Mouse (Mus musculus) left cerebral cortex, postnatal 4 days (tissue): Measurements from ENCODE around the gene Tedc2. TPM values are rescaled to one million over a fixed set of nuclear protein-coding genes. Genes with fewer than 3 reads are reported as not detected.
A peak's percentile ranks its signal among the peaks of the same experiment; 100 is the strongest.

Source experiments
- DNase-seq: peaks from one replicate; pipeline ENCODE4 v3.0.0-alpha.2; 2022
- intact Hi-C: fragments of 180-260 bp; cut with DNase I; formaldehyde crosslinking; loops from one replicate; pipeline ENCODE4 v1.15.1; 2025
- total RNA-seq, 2 experiments: library from RNA; stranded (reverse); gene quantifications; 2 replicates each; pipeline ENCODE4 v1.2.3; 2021

Gene Tedc2
- total RNA-seq, 2 experiments from 2014 or later: 12.6 to 13.7 TPM

- intact Hi-C loops: no loop called here
- DNase-seq: no peak
These were observed 23.4 kb downstream of the Tedc2 start for GRCm38 (mm10) chr17:24197032-24197824.

DNA sequence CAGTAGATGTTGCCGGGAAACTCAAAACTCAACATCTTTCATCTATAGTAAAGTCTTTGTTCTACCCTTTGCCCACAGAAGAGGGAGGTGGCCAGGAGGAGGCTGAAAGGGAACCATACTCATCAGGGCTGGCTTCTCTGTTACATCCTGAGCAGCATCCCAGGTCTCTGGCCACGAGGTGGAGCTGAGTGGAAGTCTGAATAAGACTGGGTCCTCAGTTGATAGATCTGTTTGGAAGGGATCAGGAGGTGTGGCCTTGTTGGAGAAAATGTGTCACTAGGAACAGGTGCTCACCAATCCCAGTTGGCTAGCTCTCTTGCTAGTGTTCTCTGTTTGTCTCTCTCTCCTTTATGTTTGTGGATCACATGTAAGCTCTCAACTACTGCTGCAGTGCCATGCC is 25.3 kb downstream of the Tedc2 start:
- DNase-seq: no peak
- intact Hi-C loops: no loop called here

DNA sequence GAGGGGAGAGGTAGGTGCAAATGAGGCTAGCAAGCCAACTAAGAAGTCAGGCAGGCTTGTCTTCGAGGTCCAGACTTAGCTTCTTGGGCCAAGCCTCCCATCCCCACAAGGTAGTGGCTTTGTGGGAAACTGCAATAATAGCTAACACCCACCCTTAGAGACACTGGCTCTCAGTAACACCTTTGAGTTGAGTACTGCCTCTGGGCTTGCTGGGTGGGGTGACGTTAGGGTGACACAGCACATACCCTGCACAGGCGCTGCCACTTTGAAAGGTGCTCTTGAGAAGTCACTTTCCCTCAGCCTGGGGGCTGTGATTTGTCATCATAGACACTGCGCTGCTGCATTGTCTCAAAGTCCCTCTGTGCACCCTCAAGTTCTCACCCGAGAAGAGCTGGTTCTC is 26.9 kb downstream of the Tedc2 start:
- intact Hi-C loops: no loop called here
- DNase-seq: no peak

DNA sequence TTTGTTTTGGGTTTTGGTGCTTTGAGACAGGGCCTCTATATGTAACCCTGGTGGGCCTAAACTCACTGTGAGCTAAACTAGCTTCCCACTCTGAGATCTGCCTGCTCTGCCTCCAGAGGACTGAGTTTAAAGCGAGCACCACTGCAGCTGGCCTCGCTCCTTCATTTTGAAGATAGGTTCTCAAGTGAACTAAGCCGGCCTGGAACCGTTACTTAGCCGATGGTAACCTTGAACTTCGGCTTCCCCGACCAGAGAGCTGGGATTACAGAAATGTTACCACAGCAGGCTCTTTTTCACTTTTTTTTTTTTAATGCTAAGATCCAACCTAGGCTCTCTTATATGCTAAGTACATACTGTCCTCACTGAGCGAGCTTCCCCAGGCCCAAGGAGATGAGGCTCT is 27.4 kb downstream of the Tedc2 start:
- intact Hi-C loops: no loop called here

DNA sequence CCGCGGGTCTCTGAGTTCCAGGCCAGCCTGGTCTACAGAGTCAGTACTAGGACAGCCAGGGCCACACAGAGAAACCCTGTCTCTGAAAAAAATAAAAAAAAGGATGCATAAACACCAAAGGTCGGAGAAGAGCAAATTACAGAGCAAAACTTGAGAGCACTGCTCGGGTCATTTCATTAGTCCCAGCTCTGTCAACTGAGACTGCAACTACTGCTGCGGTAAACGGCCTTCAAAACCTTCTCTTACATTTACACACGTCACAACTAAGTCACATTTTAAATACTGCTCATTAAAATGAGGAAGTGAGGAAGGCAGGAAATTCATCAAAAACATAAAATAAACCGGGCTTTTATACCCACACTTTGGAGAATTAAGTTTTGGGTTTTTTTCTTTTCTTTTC is 27.8 kb downstream of the Tedc2 start:
- intact Hi-C loops: no loop called here
- no peak for DNase-seq

More for the DNA sequence above, 27.4 kb downstream of the Tedc2 start:
- no peak for DNase-seq

- intact Hi-C loops: no loop called here
These were observed 29.2 kb downstream of the Tedc2 start for GRCm38 (mm10) chr17:24191481-24191880.

DNA sequence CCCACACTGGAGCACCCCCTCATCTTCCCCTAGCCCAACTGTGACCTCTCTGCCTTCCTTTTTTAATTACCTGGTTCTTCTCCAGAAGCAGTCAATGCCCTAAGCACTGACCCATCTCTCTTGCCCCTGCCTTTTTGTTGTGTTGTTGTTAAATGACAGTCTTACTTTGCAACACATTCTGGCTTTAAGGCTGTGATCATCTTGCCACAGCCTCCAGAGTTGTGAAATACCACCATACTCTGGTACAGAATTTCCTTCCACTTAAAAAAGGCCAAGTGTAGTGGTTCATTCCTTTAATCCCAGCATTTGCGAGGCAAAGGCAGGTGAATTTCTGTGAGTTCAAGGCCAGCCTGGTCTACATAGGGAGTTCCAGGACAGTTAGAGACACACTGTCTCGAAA is 29.7 kb downstream of the Tedc2 start:
- no peak for DNase-seq
- intact Hi-C loops: no loop called here

More at GRCm38 (mm10) chr17:24191481-24191880, 29.2 kb downstream of the Tedc2 start:
- DNase-seq: no peak

GRCm38 (mm10) chr17:24174259-24174658 is 46.4 kb downstream of the Tedc2 start:
- DNase-seq: no peak
- intact Hi-C loops: loop anchor here (10.0 kb wide), 1 partner anchor 221 kb away; no protein-coding TSS in a partner anchor

DNA sequence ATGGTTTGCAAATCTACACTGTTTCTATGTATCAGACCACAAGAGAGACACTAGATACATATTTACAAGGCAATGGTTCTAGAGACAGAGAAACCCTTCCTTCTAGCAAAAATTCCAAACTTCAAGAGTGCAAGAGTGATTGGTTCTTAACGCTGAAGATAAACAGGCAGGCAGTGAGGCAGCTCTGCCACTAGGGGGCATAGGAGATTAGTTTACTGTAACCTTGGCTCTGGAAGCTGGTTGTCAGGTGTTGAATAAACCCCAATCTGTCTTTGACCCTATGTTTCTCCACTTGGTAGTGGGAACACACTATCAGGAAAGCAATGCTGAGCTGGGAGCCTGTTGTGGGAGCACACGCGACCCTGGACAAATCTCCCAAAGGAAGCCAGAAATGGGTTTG is 47.2 kb downstream of the Tedc2 start:
- intact Hi-C loops: loop anchor here (2.0 to 10.0 kb wide), 2 partner anchors 33 to 221 kb away; no protein-coding TSS in a partner anchor
- DNase-seq: peak; percentile 68

DNA sequence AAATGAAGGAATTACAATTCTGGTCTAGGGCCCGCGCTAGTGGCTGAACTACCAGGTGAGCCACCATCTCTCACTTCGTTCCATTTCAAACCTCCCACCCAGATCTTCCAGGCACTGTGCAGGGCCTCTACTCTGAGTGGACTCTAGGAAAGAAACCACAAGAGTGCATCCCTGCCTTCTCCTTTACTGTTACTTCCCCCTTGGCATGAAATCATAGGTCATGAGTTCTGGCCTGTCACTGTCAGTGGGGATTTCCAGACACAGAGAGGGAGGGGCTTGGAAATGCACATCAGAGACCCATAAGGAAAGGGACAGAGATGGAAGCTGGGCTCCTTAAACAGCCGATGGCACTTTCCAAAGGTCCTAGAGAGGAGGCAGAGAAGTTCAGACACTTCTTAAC is 48.9 kb downstream of the Tedc2 start:
- intact Hi-C loops: loop anchor here (2.0 to 10.0 kb wide), 2 partner anchors 35 to 223 kb away; no protein-coding TSS in a partner anchor
- no peak for DNase-seq

DNA sequence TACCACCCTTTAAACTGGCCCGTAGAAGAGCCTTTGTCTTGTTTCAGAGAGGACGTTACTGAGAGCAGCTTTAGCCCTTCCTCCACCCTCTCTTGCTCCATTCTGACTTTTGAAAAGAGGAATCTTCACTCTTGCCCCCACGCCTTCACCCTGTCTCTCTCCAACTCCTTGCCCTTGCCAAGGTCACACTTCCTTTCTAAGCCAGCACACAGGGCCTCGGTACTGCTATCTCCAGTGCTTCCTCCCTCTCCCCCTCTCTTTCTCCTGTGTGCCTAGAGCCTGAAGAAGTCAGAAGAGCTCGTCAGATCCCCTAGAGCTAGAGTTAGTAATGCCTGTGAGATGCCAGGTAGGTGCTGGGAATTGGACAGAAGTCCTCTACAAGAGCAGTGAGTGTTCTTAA is 49.9 kb downstream of the Tedc2 start:
- DNase-seq: no peak
- intact Hi-C loops: loop anchor here (10.0 kb wide), 1 partner anchor 224 kb away; no protein-coding TSS in a partner anchor

- intact Hi-C loops: loop anchor here (10.0 kb wide), 1 partner anchor 225 kb away; no protein-coding TSS in a partner anchor
These were observed 50.5 kb downstream of the Tedc2 start for GRCm38 (mm10) chr17:24170125-24170524.

GRCm38 (mm10) chr17:24169317-24170065 is 51.2 kb downstream of the Tedc2 start, which contains the start of gene Atp6v0c:
Gene Atp6v0c (minus strand): TSS chr17:24169702.
- DNase-seq: peak; percentile 97
- intact Hi-C loops: loop anchor here (10.0 kb wide), 1 partner anchor 225 kb away; no protein-coding TSS in a partner anchor

More at GRCm38 (mm10) chr17:24170125-24170524, 50.5 kb downstream of the Tedc2 start:
- no peak for DNase-seq

DNA sequence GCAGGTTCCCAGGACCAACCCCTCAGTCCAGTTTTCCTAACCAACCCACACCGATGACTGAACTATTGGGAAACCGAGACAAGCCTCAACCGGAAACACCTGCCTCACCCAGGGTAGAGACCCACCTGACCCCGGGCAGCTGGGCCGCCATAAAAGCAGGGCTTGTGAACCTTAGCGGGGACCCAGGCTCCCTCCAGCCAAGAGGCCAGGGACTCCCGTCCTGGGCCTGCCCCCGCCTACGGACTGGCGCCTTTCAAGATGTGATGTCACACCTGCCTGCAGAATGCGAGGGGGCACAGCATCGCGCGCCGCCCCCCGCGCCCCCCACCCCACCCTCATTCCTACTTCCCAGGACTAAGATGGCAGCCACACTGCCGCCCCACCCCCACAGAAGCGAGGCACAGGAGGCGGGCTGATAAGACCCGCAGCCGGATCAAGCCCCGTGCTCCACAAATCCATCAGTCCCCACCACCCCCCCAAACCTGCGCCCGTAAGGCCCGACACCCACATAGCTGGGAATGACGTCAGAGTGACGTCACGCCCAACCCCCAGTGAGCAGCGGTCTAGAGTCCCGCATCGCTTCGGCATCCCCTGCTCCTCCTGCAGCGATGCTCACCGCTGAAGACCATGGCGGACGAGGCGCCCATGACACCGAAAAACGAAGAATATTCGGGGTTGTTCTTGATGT is 51.9 kb downstream of the Tedc2 start:
- DNase-seq: peak; percentile 76
- intact Hi-C loops: no loop called here

GRCm38 (mm10) chr17:24167891-24168505 is 52.7 kb downstream of the Tedc2 start:
- intact Hi-C loops: no loop called here
- no peak for DNase-seq

DNA sequence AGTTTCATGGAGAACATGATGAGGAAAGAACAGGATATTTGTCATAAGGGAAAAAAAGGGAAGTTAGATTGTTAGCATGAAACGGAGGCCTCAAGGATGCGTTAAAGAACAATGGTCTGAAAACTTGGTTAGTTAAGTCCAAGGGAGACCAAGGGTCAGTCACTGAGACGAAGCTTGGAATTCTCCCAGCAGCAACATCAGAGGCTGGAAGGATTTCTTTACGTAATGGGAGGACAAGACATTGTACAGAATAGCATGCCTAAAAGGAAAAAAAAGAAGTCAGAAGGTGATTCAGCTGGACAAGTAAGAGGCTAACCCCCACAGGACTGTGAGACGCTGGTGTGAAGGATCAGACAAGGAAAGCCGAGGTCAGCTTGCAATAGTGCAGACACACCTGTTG is 53.5 kb downstream of the Tedc2 start:
- intact Hi-C loops: no loop called here
- no peak for DNase-seq
